Mouse (Mus musculus) fibroblast of lung, adult 2 months (primary cell): Measurements from ENCODE around the gene Fggy.

Experiments
- DNase-seq: peaks from one replicate; pipeline ENCODE4 v3.0.0-alpha.2; 2011; ENCODE audit warnings: low read depth

Fggy gene

DNA sequence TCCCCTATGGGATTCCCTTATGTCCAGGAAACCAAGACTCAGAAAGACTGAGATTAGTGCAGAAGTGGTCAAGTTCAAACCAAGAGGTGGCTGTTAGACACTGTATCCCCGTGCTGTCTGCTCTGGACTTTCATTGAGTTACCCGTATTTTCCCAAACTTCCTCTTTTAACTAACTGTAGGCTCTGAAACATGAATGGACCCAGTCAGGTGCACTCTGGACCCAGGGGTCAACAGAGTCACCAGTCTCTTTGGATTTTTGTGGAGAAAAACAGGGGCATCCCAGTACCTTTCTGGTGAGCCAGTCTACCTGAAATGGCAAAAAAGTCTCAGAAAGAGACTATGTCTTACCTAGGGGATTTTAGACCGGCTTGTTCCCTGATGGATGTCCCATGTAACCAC, 33.6 kb downstream of the Fggy start:
- no peak for DNase-seq

DNA sequence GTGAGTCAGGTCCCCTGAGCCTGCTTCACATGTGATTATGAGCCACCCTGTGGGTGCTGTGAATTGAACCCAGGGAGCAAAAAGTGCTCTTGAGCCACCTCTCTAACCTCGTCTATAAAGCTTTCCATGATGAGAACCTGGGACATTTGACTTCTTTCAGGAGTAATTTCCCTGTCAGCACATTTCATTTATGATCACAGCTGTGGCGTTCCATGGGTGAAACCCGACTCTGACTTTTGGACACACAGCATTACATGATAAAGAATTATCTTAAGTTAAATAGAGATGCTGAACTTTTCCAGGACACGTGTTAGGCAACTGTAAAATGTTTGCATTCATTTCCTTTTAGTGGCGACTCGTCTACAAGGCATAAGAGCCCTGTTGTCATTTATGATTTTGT, 39.9 kb downstream of the Fggy start:
- no peak for DNase-seq

DNA sequence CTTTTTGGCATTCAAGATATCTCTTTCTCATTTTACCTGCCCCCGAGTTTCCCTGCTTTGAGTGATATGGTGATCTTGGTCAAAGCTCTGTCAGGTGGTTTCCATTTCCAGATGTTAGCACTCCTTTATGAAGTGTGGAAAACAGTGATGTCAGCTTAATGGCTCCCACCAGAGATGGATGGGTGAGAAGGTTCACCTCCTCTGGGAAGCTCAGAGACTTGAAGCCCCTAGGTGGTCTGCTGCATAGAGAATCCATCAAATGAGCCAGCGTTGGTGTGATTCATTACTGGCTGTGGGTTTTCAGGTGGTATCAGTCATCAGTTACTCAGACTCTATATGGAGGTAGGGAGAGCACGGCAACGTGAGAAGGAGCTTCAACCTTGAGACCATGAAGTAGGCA, 44.5 kb downstream of the Fggy start:
- no peak for DNase-seq

DNA sequence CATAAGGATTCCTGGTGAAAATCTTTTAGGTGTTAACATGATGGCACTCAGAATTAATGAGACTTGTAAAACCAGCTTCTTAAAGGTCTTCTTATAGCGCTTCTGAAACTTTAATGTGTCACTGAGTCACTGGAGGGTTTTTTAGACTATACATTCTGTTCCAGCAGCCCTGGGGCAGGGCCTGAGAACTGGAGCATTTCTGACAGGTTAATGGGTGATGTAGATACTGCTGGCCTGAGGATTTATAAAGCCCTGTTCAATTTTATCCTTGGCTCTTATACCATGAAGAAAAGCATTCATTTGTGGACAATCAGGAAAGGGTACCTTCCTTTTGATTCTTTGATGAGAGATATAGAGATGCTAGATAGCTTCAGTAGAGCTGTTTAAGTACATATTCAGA, 45.9 kb downstream of the Fggy start:
- DNase-seq, result no peak

DNA sequence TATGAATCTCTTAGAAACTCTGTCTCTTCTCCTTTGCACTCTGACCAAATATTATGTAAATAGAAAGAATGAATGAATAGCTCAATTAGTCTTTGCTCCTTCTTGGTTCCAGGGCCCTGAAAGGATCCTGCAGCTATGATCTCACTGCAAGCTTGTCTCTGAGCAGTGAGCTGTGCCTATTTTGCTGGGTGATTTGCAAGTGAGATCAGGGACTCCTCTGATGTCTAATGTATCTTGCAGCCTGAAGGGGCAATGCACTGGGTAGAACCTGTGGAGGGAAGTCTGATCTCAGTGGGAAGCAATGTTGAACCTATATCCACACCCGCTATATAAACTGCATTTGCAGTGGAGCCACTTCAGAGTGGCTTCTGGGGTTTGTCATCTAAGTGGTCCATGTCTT, 53.4 kb downstream of the Fggy start:
- DNase-seq, result no peak

DNA sequence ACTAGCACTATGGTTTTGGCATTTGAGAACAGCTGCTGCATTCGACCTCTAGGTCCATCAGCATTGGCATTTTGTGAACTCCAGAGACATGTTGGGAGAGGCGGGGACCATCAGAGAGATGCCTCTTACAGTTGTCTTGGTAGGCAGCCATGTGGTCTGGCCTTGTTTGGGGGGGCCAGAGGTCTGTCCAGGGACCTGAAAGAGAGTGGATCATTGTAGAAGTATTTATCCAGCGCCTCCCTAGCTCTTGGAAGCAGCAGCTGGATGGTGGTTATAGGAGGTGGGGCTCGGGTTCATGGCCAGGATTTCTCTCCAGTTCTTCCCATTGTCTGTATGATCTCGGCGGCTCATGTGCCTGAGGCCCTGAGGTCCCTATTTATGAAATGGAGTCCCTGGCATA, 54.1 kb downstream of the Fggy start:
- no peak for DNase-seq

DNA sequence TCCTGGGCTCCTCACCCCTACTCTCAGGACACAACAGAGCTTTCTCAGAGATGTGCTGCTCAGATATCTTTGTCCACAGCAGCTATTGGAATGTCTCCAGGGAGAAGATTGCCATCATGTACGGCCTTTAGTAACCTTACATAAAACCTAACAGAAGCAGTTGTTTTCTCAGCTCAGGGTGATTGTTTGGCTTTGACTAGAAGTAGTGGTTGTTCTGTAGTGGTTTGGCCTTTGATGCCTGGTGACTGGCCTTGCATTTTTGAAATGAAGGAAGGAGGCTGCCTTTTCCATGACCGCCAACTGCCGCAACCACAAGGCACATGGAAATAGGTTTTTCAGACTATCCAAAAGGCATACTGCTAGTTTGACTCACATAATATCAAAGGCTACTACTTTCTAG, 63.7 kb downstream of the Fggy start:
- peak; percentile 67 for DNase-seq

DNA sequence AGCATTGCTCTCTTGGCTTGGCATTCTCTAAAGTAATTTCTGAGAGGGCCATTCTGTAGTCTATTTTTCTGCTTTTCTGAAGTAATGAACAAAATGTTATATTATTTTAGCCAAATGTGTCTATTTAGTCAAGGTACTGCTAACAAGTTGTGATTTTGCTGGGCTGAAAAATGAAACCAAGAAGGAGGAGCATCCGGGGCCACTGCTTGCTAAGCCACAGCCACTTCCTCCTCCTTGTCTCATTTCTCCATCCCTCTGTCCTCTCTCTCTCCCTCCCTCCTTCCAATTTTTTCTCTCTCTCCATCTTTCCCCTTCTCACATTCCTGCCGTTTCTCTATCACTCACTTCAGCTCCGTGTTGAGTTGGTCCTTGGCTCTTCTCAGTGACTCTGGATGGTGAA, 67.4 kb downstream of the Fggy start:
- DNase-seq, result no peak

DNA sequence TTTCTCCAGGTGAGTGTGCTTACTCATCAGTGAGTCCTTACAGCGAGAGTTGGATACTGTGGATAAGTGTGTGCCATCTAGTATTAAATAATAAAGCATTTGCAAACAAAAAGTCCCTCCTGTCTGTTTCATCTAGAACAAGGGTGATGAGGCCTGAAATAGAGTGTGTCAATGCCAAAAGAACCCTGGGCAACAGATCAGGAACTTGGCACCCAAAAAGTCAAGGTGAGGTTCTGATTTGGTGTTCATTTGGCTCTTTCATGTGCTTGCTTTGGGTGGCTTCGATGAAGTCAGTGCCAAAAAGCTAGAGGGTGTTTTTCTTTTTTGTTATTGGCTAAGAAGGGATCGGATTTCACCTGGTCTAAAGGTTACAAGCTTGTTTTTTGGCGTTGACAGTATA, 68.3 kb downstream of the Fggy start:
- peak; percentile 46 for DNase-seq

DNA sequence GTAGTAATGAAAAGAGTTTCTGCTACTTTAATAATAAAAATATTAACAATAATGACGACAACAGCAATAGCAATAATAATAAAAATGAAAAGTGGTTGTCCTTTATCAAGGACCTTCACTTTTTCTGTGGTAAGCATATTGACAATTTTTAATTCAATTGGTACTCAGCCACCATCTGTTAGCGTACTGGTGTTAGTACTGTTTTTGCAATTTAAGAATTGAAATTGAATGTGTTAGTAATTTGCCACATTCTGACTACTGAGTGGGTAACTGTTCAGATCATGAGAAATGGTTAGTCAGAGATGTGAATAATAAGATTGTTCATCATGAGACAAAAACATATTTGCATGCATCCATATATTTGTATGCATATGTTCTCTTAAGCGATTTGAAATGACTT, 68.9 kb downstream of the Fggy start:
- no peak for DNase-seq

DNA sequence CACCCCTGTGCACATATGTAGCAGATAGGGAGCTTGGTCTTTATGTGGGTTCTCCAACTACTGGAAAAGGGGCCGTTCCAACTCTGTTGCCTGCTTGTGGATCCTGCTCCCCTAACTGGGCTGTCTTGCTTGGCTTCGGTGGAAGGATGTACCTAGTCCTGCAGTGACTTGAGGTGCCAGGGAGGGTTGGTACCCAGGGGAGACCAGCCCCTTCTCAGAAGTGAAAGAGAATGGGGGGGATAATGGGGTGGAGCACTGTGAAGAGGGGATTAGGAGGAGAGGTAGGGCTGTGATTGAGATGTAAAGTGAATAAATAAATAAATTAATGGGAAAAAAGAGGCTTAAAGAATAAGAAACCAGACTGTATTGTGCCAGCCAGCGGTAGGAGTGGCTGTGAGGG, 77.6 kb downstream of the Fggy start:
- no peak for DNase-seq

DNA sequence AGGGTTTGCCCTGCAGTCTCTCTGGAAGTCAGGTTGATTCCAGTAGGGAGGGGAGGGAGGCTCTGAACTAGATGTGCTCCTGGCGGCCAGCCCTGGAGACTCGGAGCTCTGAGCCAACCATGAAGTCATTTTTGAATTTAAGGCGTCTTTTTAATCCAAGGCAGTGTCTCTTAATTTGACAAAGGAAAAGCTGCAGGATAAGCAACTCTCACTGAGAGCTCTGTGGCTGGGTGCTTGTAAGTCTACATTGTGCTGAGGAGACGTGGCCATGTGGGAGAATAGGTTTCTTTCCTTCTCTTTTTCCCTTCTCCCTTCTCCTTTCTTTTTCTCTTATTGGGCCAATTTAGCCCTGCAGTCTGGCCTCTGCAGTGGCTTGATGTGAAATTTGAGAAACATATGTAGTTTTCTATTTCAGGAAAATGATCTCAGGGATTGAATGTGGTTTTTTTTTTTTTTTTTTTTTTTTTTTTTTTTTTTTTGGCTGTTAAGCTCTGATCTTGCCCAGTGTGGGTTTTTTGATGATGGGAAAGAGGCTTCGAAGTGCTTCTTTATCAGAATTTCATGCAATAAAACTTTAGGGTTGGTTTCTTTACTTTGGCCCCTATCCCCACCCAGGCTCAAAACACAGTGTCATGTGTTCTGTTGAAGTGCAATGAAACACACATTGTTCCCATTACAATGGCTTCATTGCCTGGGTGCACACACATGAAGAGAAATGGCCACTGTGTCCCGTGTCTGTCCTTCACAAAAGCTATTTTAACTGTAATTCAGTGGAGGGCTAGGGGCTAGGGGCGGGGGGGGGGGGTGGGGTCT, 79.8 kb downstream of the Fggy start:
- DNase-seq, result peak; percentile 51

DNA sequence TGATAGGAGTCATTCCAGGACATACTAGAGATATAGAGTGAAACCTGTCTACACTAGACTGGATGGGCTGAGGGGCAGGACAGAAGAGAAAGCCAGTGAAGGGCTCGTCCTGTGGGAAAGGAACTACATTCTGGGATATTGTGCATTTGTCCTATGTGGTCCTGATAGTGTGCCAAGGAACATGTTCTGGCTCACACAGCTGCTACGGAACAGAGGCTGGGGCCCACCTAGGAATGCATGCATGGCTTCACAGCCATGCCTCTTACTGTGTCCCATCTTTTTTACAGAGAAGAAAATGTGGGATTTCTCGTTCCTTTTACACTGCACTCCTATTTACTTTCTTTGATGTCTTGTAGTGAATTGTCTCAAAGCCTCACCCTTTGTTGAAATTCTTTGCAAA, 80.8 kb downstream of the Fggy start:
- DNase-seq, result no peak

DNA sequence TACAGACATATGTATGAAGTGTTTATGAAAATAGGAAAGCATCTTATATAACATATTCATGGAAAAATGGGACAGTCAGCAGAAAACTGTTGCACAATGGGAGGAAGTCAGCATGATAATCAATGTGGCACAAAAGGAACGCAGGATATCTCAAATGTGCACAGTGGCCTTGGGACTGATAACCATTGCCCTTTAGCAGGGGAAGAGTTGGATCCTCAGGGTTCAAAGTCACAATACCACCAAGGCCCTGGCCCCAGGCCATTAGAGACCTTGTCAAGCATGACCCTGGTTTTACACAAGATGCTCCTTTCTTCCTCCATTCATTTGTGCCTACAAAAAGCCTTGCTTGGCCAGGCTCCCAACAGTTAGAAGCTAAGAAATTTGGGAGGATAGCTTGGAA, 83.5 kb downstream of the Fggy start:
- no peak for DNase-seq

DNA sequence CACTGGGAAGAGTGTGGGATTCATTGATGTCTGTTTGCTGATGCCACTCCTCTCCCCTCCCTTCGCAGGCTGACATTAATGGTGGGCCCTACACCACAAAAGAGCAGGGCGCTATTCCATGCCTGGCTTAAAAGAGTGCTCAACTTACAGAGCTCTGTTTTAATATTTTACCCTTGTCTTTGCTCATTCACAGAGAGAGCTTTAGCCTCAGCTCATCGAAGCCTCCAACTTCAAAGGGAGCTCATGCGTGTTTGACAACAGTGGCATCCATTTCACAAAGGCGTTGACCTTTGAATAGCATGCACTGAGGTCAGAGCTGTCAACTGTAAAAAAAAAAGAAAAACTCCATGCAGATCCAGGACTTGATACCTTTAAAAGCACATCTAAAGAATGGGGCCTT, 86.7 kb downstream of the Fggy start:
- DNase-seq, result no peak

DNA sequence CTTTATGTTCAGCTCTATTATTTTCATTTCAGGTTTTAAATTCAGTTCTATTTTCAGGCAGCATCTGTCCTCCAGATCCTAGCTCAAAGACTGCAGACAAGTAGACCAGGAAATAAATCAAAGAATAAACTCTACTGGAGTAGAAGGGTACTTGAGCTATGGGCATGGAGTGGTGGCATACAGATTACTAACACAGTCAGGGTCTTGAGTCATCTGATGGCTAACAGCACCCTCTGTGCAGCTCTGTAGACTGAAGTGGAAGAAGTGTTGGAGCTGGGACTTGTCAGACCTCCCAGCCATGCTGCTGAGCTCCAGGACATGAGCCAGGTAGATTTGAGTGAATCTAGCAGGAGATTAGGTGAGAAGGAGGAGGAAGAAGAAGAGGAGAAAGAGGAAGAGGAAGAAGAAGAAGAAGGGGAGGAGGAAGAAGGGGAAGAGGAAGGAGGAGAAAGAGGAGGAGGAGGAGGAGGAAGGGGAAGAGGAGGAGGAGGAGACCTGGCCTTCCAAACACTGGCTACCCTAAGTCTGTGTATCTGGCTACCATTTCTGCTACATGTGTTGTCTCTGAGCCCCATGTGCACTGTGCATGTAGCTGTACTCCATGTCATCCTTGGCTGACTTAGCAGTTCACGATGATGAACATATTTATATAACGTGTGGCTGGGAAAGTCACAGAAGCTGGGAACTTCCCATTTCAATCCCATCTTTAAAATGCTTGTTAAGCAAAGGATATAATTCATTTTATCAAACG, 91.7 kb downstream of the Fggy start:
- no peak for DNase-seq

DNA sequence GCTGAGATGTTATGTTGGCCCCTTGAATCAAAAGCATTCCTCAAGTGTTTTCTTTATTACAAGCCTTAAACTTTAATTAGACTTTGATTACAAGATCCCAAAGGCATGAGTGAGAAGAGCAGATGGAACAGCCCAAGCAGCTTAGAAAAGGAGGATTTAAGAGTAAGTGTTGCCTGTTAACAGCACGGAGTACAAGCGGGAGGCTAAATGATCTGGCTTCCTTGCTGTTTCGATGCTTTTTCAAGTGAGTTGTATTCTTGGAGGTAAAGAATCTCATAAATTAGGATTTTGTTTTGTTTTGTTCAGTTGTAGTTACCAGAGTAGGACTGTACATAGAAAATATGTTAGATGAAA, 92.2 kb downstream of the Fggy start:
- no peak for DNase-seq

DNA sequence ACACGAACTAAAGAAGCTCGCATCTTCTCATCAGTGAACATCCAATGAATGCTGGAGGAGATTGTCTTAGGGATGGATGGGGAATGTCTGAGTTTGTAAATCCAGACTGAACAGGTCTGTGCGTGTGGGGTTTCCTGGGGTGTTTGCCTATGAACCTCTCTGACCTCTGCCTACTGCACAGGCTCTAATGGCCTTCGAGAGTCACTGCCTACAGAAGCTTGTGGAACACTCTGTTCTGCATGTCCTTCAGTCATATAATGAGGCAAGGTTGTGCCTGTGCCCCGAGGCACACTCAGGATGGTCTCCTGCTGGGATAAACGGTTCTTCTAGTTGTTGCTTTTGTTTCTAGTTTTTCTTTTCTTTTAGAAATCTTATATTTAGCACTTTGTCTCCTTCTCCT, 92.7 kb downstream of the Fggy start:
- DNase-seq, result no peak

DNA sequence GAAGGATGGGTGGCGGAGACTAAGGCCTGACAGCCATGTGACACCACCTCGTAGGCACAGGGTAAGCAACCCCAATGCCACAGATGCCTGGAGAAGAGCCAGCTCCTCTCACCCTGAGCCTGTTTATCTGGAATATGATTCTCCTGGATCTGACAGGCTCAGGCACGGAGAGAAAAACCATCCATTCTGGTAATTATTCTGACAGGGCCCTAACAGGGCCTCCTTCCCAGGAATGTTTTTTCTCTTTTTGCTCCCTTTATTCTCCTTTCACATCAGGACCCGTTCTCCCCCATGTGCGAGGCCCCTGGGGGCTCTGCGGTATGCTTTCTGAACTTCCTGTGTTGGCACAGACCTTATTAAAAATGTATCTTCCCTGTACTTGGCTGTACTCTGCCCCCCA, 94.7 kb downstream of the Fggy start:
- no peak for DNase-seq

DNA sequence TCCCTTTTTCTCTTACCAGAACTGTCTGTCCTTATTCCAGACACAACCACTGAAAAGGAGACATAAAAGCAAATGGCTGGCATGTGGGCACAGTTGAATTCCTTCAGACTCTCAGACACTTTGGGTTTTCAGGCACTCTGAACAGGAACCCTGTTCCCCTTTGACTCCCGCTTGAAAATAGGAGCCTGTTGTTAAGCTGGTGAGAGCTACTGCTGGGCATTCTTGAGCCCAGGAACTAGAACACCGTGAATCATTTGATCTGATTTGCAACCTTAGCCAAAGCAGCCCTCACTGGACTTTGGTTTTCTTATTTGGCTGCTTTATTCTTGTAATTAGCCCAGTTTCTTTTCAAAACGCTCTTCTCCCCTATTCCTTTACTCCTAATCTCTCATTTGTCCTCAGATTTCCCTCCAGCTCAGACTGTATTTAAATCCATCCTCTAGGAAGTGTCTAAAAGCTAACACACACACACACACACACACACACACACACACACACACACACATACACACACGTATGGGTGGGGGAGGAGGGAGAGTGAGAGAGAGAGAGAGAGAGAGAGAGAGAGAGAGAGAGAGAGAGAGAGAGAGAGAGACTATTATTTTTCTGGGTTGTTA, 96.1 kb downstream of the Fggy start:
- peak; percentile 40 for DNase-seq

DNA sequence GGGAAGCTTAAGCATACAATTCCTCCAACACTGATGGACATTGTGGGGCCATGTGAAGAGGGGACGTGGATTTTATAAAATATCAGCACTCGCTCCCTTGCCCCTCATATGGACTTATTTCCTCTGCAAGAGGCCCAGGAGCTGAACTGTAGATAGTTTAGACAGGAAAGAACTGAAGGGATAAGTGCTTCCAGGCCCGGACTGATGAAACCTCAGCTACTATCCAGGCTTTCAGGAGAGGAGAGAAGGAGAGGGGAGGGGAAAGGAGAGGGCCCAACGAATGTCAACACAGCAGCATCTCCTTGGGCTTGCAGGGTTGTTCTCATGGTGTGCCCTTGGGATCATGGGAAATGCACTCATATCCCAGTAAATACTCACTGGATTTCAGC, 96.6 kb downstream of the Fggy start:
- no peak for DNase-seq

DNA sequence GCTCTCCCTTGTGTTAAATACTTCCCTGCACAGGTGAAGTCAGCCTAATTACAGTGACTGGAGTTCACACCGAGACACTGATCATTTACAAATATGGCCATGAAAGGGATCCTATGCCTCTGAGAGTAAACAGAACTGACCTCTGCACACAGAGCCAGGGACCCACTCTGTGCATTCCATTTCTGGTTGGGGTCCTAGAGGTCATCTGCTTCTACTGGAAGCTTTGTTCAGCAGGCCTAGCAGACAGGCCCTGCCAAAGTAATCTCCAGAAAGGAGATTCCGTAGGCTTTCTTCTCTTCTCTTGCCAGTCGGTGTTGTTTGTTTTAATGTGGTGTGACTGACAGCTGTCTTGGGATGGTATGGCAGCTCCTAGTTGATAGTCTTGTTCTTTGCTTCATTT, 101.7 kb downstream of the Fggy start:
- DNase-seq, result no peak

DNA sequence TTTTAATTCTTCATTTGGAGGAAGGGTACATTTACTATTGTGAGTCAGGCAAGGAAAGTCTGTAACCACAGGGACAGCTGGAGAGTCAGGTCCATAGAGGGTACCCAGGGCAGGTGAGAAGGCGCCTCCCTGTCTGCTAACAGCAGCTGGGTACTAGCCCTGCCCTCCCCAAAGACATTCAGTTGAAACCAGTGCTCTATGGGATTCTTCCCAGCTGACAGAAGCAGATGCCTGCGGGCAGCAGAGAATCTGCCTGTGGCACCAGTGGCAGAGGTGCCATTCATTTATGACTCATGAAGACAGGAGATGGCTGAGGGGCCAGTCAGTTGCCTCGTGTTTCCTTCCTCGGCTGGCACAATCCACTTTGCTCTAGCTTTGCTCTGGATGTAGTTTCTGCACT, 106.3 kb downstream of the Fggy start:
- DNase-seq, result no peak

DNA sequence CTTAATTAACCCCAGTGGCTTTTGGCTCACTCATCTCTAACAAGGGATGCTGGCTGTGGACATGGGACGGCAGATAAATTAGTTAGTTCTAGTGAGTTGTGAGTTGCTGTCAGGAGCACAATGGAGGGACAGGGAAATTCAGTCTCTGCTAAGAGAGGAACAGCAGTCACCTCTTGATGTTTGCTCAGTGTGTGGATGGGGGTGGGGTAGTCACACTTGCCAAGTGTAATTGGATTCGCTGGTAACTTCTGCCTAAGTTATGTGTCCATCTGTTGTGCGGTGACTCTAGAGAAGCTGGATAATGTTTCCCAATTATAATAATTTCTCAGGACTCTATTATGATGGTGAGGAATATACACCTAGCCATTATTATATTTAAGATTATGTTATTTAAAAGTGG, 107.0 kb downstream of the Fggy start:
- no peak for DNase-seq
